Mouse (Mus musculus): ENCODE results near the gene Syne1. TPM values are rescaled to one million over a fixed set of nuclear protein-coding genes. Genes with fewer than 3 reads are reported as not detected.
A peak's percentile ranks its signal among the peaks of the same experiment; 100 is the strongest.

Gene Syne1
- polyA plus RNA-seq, 1 experiment from 2014 or later = 19.6 TPM

DNA sequence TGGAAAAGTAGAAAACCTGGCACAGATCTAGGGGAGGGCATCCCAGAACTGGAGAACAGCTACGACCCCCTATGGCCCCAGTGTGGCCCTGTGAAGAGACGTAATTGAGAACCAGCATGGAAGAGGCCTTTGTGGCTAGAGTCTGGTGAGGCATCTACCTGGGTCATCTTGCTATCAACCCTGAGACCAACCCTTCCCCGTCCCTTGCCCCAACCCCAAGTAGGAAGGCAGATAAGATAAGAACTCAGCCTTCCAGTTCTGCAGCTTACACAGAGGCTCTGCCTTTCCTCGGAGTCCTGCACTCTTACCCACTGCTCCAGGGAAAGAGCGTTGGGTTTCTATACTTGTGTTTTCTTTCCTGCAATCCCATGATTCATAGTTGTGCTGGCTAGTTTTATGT is 385.8 kb downstream of the Syne1 start:
- H3K27me3 ChIP-seq (ENCODE audit: control insufficient read depth, insufficient read depth, low read depth, low read length) = no peaks in the 10 kb centered on the region
- H3K36me3 ChIP-seq (ENCODE audit: control insufficient read depth, insufficient read depth, low read length) = peaks cover 4% of the 10 kb centered on the region
- H3K27ac ChIP-seq (ENCODE audit: low read length) = no peak overlapping the region
- no peak overlapping the region for H3K4me2 ChIP-seq (ENCODE audit: low read length)
- H3K4me3 ChIP-seq (ENCODE audit: low read depth, low read length) = no peak overlapping the region
- no peak for ATAC-seq
- H3K9me3 ChIP-seq (replicated peaks; ENCODE audit: control insufficient read depth, low read length, poor library complexity, severe bottlenecking) = no peaks in the 10 kb centered on the region
- WGBS = 88% methylated on average over 5 of the region's 5 CpGs
- no peak overlapping the region for H3K9ac ChIP-seq (ENCODE audit: low read depth, low read length)
- H3K4me1 ChIP-seq (ENCODE audit: control insufficient read depth, insufficient read depth, low read length) = no peaks in the 10 kb centered on the region

DNA sequence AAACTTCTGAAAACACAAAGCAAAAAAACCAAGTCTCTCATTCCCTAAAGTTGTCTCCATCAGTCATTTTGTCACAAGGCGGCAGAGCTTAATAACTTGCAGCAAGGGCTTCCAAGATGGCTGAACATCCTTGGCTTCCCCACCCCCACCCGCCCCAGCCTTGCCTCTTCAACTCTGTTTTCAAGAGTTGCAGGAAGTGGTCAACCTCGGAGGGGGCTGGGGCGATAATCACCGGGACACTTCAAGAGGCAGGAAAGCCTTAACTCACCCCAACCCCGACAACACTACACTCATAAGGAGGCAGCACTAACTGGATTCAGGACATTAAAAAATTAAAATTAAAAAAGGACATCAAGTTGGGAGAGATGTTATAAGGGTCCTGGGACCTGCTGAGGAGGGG is 387.5 kb downstream of the Syne1 start:
- no peaks in the 10 kb centered on the region for H3K4me1 ChIP-seq (ENCODE audit: control insufficient read depth, insufficient read depth, low read length)
- no peak overlapping the region for H3K9ac ChIP-seq (ENCODE audit: low read depth, low read length)
- no peak overlapping the region for H3K4me2 ChIP-seq (ENCODE audit: low read length)
- H3K27me3 ChIP-seq (ENCODE audit: control insufficient read depth, insufficient read depth, low read depth, low read length) = no peaks in the 10 kb centered on the region
- H3K4me3 ChIP-seq (ENCODE audit: low read depth, low read length) = no peak overlapping the region
- no peaks in the 10 kb centered on the region for H3K9me3 ChIP-seq (replicated peaks; ENCODE audit: control insufficient read depth, low read length, poor library complexity, severe bottlenecking)
- no peak for ATAC-seq
- no peak overlapping the region for H3K27ac ChIP-seq (ENCODE audit: low read length)
- H3K36me3 ChIP-seq (ENCODE audit: control insufficient read depth, insufficient read depth, low read length) = 0 out of 2 replicates have a peak, but pooled peaks cover 3% of the 10 kb centered on the region
- WGBS = 75% methylated on average over 6 of the region's 6 CpGs

DNA sequence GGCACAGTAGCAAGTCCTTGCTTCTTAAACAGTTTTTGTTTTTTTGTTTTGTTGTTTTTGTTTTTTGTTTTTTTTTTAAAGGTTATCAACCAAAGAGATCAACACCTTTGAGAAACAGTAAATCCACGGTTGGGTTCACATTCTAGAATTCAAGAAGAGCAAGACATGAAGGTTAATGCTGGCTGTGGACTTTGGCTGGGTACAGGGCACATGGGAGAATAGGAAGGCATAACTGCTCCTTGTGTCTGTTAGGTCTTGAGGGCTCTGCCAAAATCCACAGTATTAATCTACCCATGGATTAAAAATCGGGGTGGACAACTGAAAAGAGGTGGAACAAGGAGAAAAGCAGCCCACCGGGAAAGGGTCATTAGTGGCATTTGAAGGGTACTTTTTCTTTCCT is 388.0 kb downstream of the Syne1 start:
- ATAC-seq = no peak
- 78% methylated on average over 3 of the region's 3 CpGs for WGBS

DNA sequence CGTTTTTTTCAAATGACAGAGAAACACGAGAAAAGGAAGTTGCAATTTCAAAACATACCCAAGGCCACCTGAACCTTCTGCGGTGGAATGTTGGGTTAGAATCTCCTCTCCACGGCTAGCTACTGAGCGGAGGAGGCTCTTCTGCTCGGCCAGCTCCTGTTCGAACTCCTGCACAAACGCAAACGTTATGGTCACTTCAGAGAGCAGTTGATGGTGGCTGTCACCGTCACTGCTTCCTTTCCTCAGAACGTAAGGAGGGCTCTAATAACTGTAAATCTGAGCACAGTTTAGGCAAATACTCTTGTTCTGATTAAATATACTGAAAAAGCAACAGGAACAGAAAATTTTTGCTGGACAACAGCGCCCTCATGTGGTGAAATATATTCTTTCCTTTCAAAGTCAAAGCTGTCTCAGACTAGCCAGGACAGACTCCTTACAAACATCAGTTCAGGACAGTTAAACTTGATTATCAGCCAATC is 389.8 kb downstream of the Syne1 start:
- Histone ChIP-seq H3K9me3 (replicated peaks; ENCODE audit: control insufficient read depth, low read length, poor library complexity, severe bottlenecking) (no peaks in the 10 kb centered on the region), H3K27ac (ENCODE audit: low read length) (no peak overlapping the region), H3K36me3 (ENCODE audit: control insufficient read depth, insufficient read depth, low read length) (peaks cover 3% of the 10 kb centered on the region; the same call in 1 of the 2 replicates), H3K4me2 (ENCODE audit: low read length) (no peak overlapping the region), H3K27me3 (ENCODE audit: control insufficient read depth, insufficient read depth, low read depth, low read length) (no peaks in the 10 kb centered on the region), H3K9ac (ENCODE audit: low read depth, low read length) (no peak overlapping the region), H3K4me3 (ENCODE audit: low read depth, low read length) (no peak overlapping the region), H3K4me1 (ENCODE audit: control insufficient read depth, insufficient read depth, low read length) (no peaks in the 10 kb centered on the region)
- ATAC-seq = peak; percentile 70
- 63% methylated on average over 12 of the region's 12 CpGs for WGBS

More for the DNA sequence above, 388.0 kb downstream of the Syne1 start:
- H3K4me1 ChIP-seq (ENCODE audit: control insufficient read depth, insufficient read depth, low read length) = no peaks in the 10 kb centered on the region
- H3K4me3 ChIP-seq (ENCODE audit: low read depth, low read length) = no peak overlapping the region
- H3K27me3 ChIP-seq (ENCODE audit: control insufficient read depth, insufficient read depth, low read depth, low read length) = no peaks in the 10 kb centered on the region
- no peak overlapping the region for H3K4me2 ChIP-seq (ENCODE audit: low read length)
- H3K9me3 ChIP-seq (replicated peaks; ENCODE audit: control insufficient read depth, low read length, poor library complexity, severe bottlenecking) = no peaks in the 10 kb centered on the region
- 0 out of 2 replicates have a peak, but pooled peaks cover 3% of the 10 kb centered on the region for H3K36me3 ChIP-seq (ENCODE audit: control insufficient read depth, insufficient read depth, low read length)
- H3K9ac ChIP-seq (ENCODE audit: low read depth, low read length) = no peak overlapping the region
- no peak overlapping the region for H3K27ac ChIP-seq (ENCODE audit: low read length)

DNA sequence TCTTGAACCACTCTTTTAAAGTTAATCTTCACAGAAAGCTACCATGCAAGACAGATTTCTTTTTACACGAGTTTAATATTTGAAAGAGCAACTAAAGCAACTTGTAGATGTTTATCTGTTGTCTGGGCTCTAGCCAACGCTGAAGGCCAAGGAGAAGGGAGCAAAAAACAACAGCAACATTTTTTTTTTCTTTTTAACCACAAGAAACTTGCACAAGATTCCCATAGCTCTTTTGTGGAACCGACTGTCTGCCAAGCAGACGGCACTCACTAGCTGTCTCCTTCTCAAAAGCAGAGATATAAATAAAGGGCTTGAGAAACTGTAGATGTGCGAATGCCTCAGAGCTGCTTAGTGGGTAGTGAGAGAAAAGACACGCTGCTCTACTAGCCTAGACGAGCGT is 391.6 kb downstream of the Syne1 start:
- no peak for ATAC-seq
- H3K4me3 ChIP-seq (ENCODE audit: low read depth, low read length) = no peak overlapping the region
- no peaks in the 10 kb centered on the region; the same call in 1 of the 2 replicates for H3K36me3 ChIP-seq (ENCODE audit: control insufficient read depth, insufficient read depth, low read length)
- WGBS = 85% methylated on average over 8 of the region's 8 CpGs
- no peaks in the 10 kb centered on the region for H3K4me1 ChIP-seq (ENCODE audit: control insufficient read depth, insufficient read depth, low read length)
- no peaks in the 10 kb centered on the region for H3K9me3 ChIP-seq (replicated peaks; ENCODE audit: control insufficient read depth, low read length, poor library complexity, severe bottlenecking)
- no peaks in the 10 kb centered on the region for H3K27me3 ChIP-seq (ENCODE audit: control insufficient read depth, insufficient read depth, low read depth, low read length)
- no peak overlapping the region for H3K4me2 ChIP-seq (ENCODE audit: low read length)
- H3K9ac ChIP-seq (ENCODE audit: low read depth, low read length) = no peak overlapping the region
- no peak overlapping the region for H3K27ac ChIP-seq (ENCODE audit: low read length)

DNA sequence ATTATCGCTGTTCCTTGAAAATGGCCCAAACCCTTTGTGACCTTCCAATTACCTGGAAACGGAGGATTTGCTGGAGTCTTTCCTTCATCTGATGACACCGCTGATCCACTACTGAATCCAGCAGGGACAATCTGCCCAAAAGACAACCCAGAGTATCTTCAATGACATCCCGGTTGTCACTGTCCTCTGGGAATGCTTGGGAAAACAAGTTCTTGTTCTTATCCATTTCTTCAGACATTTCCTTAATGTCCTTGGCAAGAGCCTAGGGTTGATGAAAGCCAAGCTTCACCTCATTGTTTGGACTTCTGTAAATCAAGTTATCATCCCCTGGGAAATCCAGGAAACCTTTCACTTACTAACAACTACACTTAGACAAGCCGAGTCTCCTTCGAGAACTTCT is 398.2 kb downstream of the Syne1 start:
- H3K4me3 ChIP-seq (ENCODE audit: low read depth, low read length) = no peak overlapping the region
- ATAC-seq = no peak
- no peaks in the 10 kb centered on the region for H3K4me1 ChIP-seq (ENCODE audit: control insufficient read depth, insufficient read depth, low read length)
- no peaks in the 10 kb centered on the region; the same call in none of the 2 replicates for H3K36me3 ChIP-seq (ENCODE audit: control insufficient read depth, insufficient read depth, low read length)
- no peak overlapping the region for H3K27ac ChIP-seq (ENCODE audit: low read length)
- no peaks in the 10 kb centered on the region for H3K9me3 ChIP-seq (replicated peaks; ENCODE audit: control insufficient read depth, low read length, poor library complexity, severe bottlenecking)
- 94% methylated on average over 6 of the region's 6 CpGs for WGBS
- no peaks in the 10 kb centered on the region for H3K27me3 ChIP-seq (ENCODE audit: control insufficient read depth, insufficient read depth, low read depth, low read length)
- no peak overlapping the region for H3K9ac ChIP-seq (ENCODE audit: low read depth, low read length)
- no peak overlapping the region for H3K4me2 ChIP-seq (ENCODE audit: low read length)

DNA sequence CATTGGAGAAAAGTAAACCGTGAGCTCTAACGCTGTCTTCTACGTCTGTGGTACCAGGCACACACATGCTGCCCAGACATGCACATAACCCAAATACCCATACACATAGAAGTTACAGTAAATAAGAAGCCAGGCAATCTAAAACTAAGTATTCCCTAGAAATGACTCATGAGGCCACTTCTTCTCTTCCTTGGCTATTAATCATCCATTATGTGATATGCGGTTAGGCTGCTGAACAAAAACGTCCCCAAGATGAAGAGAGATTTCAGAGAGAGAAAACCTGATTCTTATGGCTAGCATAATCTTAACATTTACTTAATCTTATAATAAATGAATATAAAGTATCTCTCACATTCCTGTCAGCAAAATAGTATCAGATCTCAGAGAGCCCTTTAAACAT is 409.8 kb downstream of the Syne1 start:
- Histone ChIP-seq H3K27me3 (ENCODE audit: control insufficient read depth, insufficient read depth, low read depth, low read length) (no peaks in the 10 kb centered on the region), H3K9ac (ENCODE audit: low read depth, low read length) (no peak overlapping the region), H3K36me3 (ENCODE audit: control insufficient read depth, insufficient read depth, low read length) (peaks cover 25% of the 10 kb centered on the region), H3K9me3 (replicated peaks; ENCODE audit: control insufficient read depth, low read length, poor library complexity, severe bottlenecking) (no peaks in the 10 kb centered on the region), H3K4me2 (ENCODE audit: low read length) (no peak overlapping the region), H3K4me3 (ENCODE audit: low read depth, low read length) (no peak overlapping the region), H3K27ac (ENCODE audit: low read length) (no peak overlapping the region), H3K4me1 (ENCODE audit: control insufficient read depth, insufficient read depth, low read length) (no peaks in the 10 kb centered on the region)
- no peak for ATAC-seq
- 93% methylated on average over 5 of the region's 5 CpGs for WGBS

DNA sequence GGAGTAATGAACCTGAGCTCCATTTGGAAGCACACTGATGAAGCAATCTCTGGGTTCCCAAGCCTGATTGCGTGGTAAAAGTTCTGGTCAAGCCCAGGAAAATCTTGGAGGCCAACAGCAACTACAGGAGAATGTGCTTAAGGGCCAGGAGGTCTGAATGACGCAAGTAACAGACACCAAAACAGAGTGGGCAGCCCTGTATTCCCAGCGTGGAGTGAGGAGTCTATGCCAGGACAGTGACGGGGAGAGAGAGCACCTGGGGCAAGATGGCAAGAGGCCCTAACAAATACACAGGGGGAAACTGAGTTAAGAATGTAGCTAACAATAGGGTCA is 411.4 kb downstream of the Syne1 start:
- Histone ChIP-seq H3K27me3 (ENCODE audit: control insufficient read depth, insufficient read depth, low read depth, low read length) (no peaks in the 10 kb centered on the region), H3K36me3 (ENCODE audit: control insufficient read depth, insufficient read depth, low read length) (peaks cover 22% of the 10 kb centered on the region), H3K27ac (ENCODE audit: low read length) (no peak overlapping the region), H3K9ac (ENCODE audit: low read depth, low read length) (no peak overlapping the region), H3K4me2 (ENCODE audit: low read length) (no peak overlapping the region), H3K4me1 (ENCODE audit: control insufficient read depth, insufficient read depth, low read length) (no peaks in the 10 kb centered on the region), H3K9me3 (replicated peaks; ENCODE audit: control insufficient read depth, low read length, poor library complexity, severe bottlenecking) (no peaks in the 10 kb centered on the region), H3K4me3 (ENCODE audit: low read depth, low read length) (no peak overlapping the region)
- ATAC-seq = no peak
- whole genome bisulfite sequencing = 89% methylated on average over 4 of the region's 4 CpGs

DNA sequence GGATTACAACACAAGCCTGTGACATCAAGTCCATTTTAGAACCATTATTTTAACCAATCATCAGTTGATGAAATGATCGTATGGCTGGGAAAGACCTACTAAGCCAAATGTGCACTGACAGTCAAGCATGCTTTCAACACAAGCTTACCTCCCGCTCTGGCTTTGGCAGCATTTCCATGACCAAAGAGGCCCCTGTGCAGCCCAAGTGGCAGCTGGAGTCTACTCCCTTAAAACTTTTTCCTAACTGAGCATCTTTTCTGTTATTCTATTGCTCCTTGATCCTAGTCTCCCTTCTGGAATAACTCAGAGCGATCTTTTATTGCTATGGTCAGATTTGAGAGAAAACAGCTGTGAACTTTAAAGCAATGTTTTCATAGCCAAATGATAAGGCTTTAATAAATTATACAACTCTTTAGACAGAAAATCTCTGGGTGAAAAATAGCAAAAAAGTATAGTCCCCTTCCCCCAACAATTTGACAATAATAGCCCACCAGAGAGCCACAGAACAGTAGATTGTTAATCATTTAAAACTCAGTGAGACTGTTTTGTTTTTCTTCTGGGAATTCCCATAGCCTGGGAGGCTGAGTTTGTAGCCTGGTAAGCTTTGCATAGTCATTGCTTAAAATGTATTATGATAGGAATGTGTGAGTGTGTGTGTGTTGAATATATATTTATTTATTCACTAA is 411.9 kb downstream of the Syne1 start:
- peaks cover 22% of the 10 kb centered on the region for H3K36me3 ChIP-seq (ENCODE audit: control insufficient read depth, insufficient read depth, low read length)
- H3K4me1 ChIP-seq (ENCODE audit: control insufficient read depth, insufficient read depth, low read length) = no peaks in the 10 kb centered on the region
- no peaks in the 10 kb centered on the region for H3K27me3 ChIP-seq (ENCODE audit: control insufficient read depth, insufficient read depth, low read depth, low read length)
- no peak overlapping the region for H3K27ac ChIP-seq (ENCODE audit: low read length)
- no peak for ATAC-seq
- 97% methylated on average over 3 of the region's 3 CpGs for WGBS
- no peak overlapping the region for H3K4me3 ChIP-seq (ENCODE audit: low read depth, low read length)
- H3K9ac ChIP-seq (ENCODE audit: low read depth, low read length) = no peak overlapping the region
- H3K9me3 ChIP-seq (replicated peaks; ENCODE audit: control insufficient read depth, low read length, poor library complexity, severe bottlenecking) = no peaks in the 10 kb centered on the region
- H3K4me2 ChIP-seq (ENCODE audit: low read length) = no peak overlapping the region
